Mouse (Mus musculus): ENCODE results near the gene Slc29a1. TPM values are rescaled to one million over a fixed set of nuclear protein-coding genes. Genes with fewer than 3 reads are reported as not detected.

The Slc29a1 gene
- polyA plus RNA-seq, 1 experiment from 2014 or later, result 47.2 TPM

- Histone ChIP-seq H3K4me1 (peaks cover 51% of the 10 kb centered on the region), H3K4me3 (0 out of 2 replicates have a peak overlapping the region, but pooled peaks have one; percentile 48), H3K4me2 (replicated peaks) (peak overlapping the region; percentile 86), H3K9me3 (replicated peaks) (no peaks in the 10 kb centered on the region), H3K9ac (no peak overlapping the region), H3K27ac (no peak overlapping the region), H3K27me3 (peaks cover 30% of the 10 kb centered on the region), H3K36me3 (no peaks in the 10 kb centered on the region)
- no peak for ATAC-seq (ENCODE audit: low FRiP score)
- 43% methylated on average over 8 of the region's 8 CpGs for WGBS
Measured at GRCm38 (mm10) chr17:45594195-45594594, 5.2 kb downstream of the Slc29a1 start.

- peaks cover 30% of the 10 kb centered on the region for H3K27me3 ChIP-seq
- H3K4me1 ChIP-seq, result peaks cover 44% of the 10 kb centered on the region
- H3K4me3 ChIP-seq, result no peak overlapping the region
- no peaks in the 10 kb centered on the region for H3K9me3 ChIP-seq (replicated peaks)
- H3K9ac ChIP-seq, result no peak overlapping the region
- H3K36me3 ChIP-seq, result no peaks in the 10 kb centered on the region
- H3K27ac ChIP-seq, result no peak overlapping the region
- no peak for ATAC-seq (ENCODE audit: low FRiP score)
- peak overlapping the region; percentile 86 for H3K4me2 ChIP-seq (replicated peaks)
- 21% methylated on average over 8 of the region's 8 CpGs for WGBS
Measured at GRCm38 (mm10) chr17:45593479-45593878, 5.9 kb downstream of the Slc29a1 start.

- no peak for ATAC-seq (ENCODE audit: low FRiP score)
- peak overlapping the region; percentile 86 for H3K4me2 ChIP-seq (replicated peaks)
- H3K4me1 ChIP-seq, result peaks cover 44% of the 10 kb centered on the region
- no peaks in the 10 kb centered on the region for H3K36me3 ChIP-seq
- peaks cover 30% of the 10 kb centered on the region for H3K27me3 ChIP-seq
- no peak overlapping the region for H3K4me3 ChIP-seq
- 51% methylated on average over 8 of the region's 8 CpGs for WGBS
- H3K27ac ChIP-seq, result no peak overlapping the region
- H3K9me3 ChIP-seq (replicated peaks), result no peaks in the 10 kb centered on the region
- H3K9ac ChIP-seq, result 0 out of 2 replicates have a peak overlapping the region, but pooled peaks have one; percentile 41
Measured at GRCm38 (mm10) chr17:45592606-45593431, 6.6 kb downstream of the Slc29a1 start.

GRCm38 (mm10) chr17:45591701-45592605 lies 7.5 kb downstream of the Slc29a1 start:
- no peak for ATAC-seq (ENCODE audit: low FRiP score)
- Histone ChIP-seq H3K27ac (no peak overlapping the region), H3K36me3 (0 out of 2 replicates have a peak, but pooled peaks cover 2% of the 10 kb centered on the region), H3K4me1 (peaks cover 43% of the 10 kb centered on the region), H3K9ac (0 out of 2 replicates have a peak overlapping the region, but pooled peaks have one; percentile 41), H3K27me3 (peaks cover 30% of the 10 kb centered on the region), H3K9me3 (replicated peaks) (no peaks in the 10 kb centered on the region), H3K4me3 (no peak overlapping the region), H3K4me2 (replicated peaks) (peak overlapping the region; percentile 86)
- WGBS, result 53% methylated on average over 16 of the region's 16 CpGs

- ATAC-seq (ENCODE audit: low FRiP score), result no peak
- H3K4me2 ChIP-seq (replicated peaks), result no peak overlapping the region
- peaks cover 43% of the 10 kb centered on the region for H3K4me1 ChIP-seq
- H3K9ac ChIP-seq, result no peak overlapping the region
- H3K27ac ChIP-seq, result no peak overlapping the region
- H3K36me3 ChIP-seq, result 0 out of 2 replicates have a peak, but pooled peaks cover 11% of the 10 kb centered on the region
- 72% methylated on average over 6 of the region's 6 CpGs for WGBS
- H3K27me3 ChIP-seq, result peaks cover 27% of the 10 kb centered on the region
- no peak overlapping the region for H3K4me3 ChIP-seq
- no peaks in the 10 kb centered on the region for H3K9me3 ChIP-seq (replicated peaks)
Measured at GRCm38 (mm10) chr17:45590410-45590809, 9.0 kb downstream of the Slc29a1 start.

- peaks cover 43% of the 10 kb centered on the region for H3K4me1 ChIP-seq
- H3K27ac ChIP-seq, result no peak overlapping the region
- WGBS, result 93% methylated on average over 8 of the region's 8 CpGs
- H3K9ac ChIP-seq, result no peak overlapping the region
- H3K9me3 ChIP-seq (replicated peaks), result no peaks in the 10 kb centered on the region
- peaks cover 23% of the 10 kb centered on the region for H3K27me3 ChIP-seq
- 0 out of 2 replicates have a peak, but pooled peaks cover 11% of the 10 kb centered on the region for H3K36me3 ChIP-seq
- H3K4me2 ChIP-seq (replicated peaks), result no peak overlapping the region
- no peak for ATAC-seq (ENCODE audit: low FRiP score)
- H3K4me3 ChIP-seq, result no peak overlapping the region
Measured at GRCm38 (mm10) chr17:45589844-45590243, 9.6 kb downstream of the Slc29a1 start.

GRCm38 (mm10) chr17:45589236-45589635 lies 10.2 kb downstream of the Slc29a1 start:
- H3K27ac ChIP-seq, result no peak overlapping the region
- H3K27me3 ChIP-seq, result peaks cover 17% of the 10 kb centered on the region
- 0 out of 2 replicates have a peak, but pooled peaks cover 11% of the 10 kb centered on the region for H3K36me3 ChIP-seq
- no peak overlapping the region for H3K4me3 ChIP-seq
- peaks cover 43% of the 10 kb centered on the region for H3K4me1 ChIP-seq
- ATAC-seq (ENCODE audit: low FRiP score), result no peak
- WGBS, result 97% methylated on average over 7 of the region's 7 CpGs
- no peaks in the 10 kb centered on the region for H3K9me3 ChIP-seq (replicated peaks)
- H3K9ac ChIP-seq, result no peak overlapping the region
- H3K4me2 ChIP-seq (replicated peaks), result no peak overlapping the region

GRCm38 (mm10) chr17:45588370-45588769 lies 11.0 kb downstream of the Slc29a1 start:
- H3K9me3 ChIP-seq (replicated peaks), result no peaks in the 10 kb centered on the region
- no peak overlapping the region for H3K27ac ChIP-seq
- ATAC-seq (ENCODE audit: low FRiP score), result no peak
- 0 out of 2 replicates have a peak, but pooled peaks cover 11% of the 10 kb centered on the region for H3K36me3 ChIP-seq
- H3K4me3 ChIP-seq, result no peak overlapping the region
- peaks cover 8% of the 10 kb centered on the region for H3K27me3 ChIP-seq
- WGBS, result 90% methylated on average over 7 of the region's 7 CpGs
- peaks cover 39% of the 10 kb centered on the region for H3K4me1 ChIP-seq
- no peak overlapping the region for H3K9ac ChIP-seq
- H3K4me2 ChIP-seq (replicated peaks), result no peak overlapping the region

GRCm38 (mm10) chr17:45586449-45586837 lies 13.0 kb downstream of the Slc29a1 start:
- Histone ChIP-seq H3K27me3 (no peaks in the 10 kb centered on the region), H3K9me3 (replicated peaks) (no peaks in the 10 kb centered on the region), H3K4me2 (replicated peaks) (no peak overlapping the region), H3K4me1 (peaks cover 23% of the 10 kb centered on the region), H3K4me3 (no peak overlapping the region), H3K9ac (no peak overlapping the region), H3K36me3 (0 out of 2 replicates have a peak, but pooled peaks cover 11% of the 10 kb centered on the region), H3K27ac (no peak overlapping the region)
- WGBS, result 98% methylated on average over 3 of the region's 3 CpGs
- ATAC-seq (ENCODE audit: low FRiP score), result no peak

- WGBS, result 66% methylated on average over 23 of the region's 23 CpGs
- H3K27me3 ChIP-seq, result no peaks in the 10 kb centered on the region
- peak overlapping the region; percentile 35 for H3K27ac ChIP-seq
- 0 out of 2 replicates have a peak overlapping the region, but pooled peaks have one; percentile 8 for H3K4me2 ChIP-seq (replicated peaks)
- H3K9ac ChIP-seq, result no peak overlapping the region
- ATAC-seq (ENCODE audit: low FRiP score), result no peak
- no peak overlapping the region for H3K4me3 ChIP-seq
- H3K9me3 ChIP-seq (replicated peaks), result no peaks in the 10 kb centered on the region
- 0 out of 2 replicates have a peak, but pooled peaks cover 11% of the 10 kb centered on the region for H3K36me3 ChIP-seq
- peaks cover 26% of the 10 kb centered on the region for H3K4me1 ChIP-seq
Measured at GRCm38 (mm10) chr17:45585725-45586448, 13.5 kb downstream of the Slc29a1 start.

- Histone ChIP-seq H3K9ac (peak overlapping the region; percentile 23; the same call in 1 of the 2 replicates), H3K4me1 (peaks cover 26% of the 10 kb centered on the region), H3K36me3 (0 out of 2 replicates have a peak, but pooled peaks cover 11% of the 10 kb centered on the region), H3K27me3 (no peaks in the 10 kb centered on the region), H3K9me3 (replicated peaks) (no peaks in the 10 kb centered on the region), H3K4me2 (replicated peaks) (0 out of 2 replicates have a peak overlapping the region, but pooled peaks have one; percentile 8), H3K4me3 (no peak overlapping the region), H3K27ac (peak overlapping the region; percentile 35)
- peak; percentile 49 for ATAC-seq (ENCODE audit: low FRiP score)
- WGBS, result 16% methylated on average over 14 of the region's 14 CpGs
Measured at GRCm38 (mm10) chr17:45584939-45585678, 14.3 kb downstream of the Slc29a1 start.
